Mouse (Mus musculus) midbrain, embryonic 16.5 days (tissue): ENCODE data around the gene Gpr84. TPM values are rescaled to one million over a fixed set of nuclear protein-coding genes. Genes with fewer than 3 reads are reported as not detected.

ENCODE experiments used
- ATAC-seq: fragments of 200-750 bp; cut with Nextera tagmentation; 2 replicates; pipeline ENCODE4 v1.8.0; 2017; ENCODE audit warnings: moderate TSS enrichment
- H3K27ac ChIP-seq: fragments of 300-500 bp; sonication (generic); 2 replicates; pipeline ENCODE4 v1.5.1; 2014; ENCODE audit warnings: mild to moderate bottlenecking, low read length, mixed read lengths
- H3K27me3 ChIP-seq: fragments of 300-500 bp; sonication (generic); 2 replicates; pipeline ENCODE4 v1.6.1; 2014; ENCODE audit warnings: low read depth, low read length, mixed read lengths; ENCODE audit not compliant: control insufficient read depth, insufficient read depth
- H3K36me3 ChIP-seq: fragments of 300-500 bp; sonication (generic); 2 replicates; pipeline ENCODE4 v1.6.1; 2014; ENCODE audit warnings: mild to moderate bottlenecking, low read length, moderate library complexity, mixed read lengths; ENCODE audit not compliant: control insufficient read depth, insufficient read depth
- H3K4me1 ChIP-seq: fragments of 300-500 bp; sonication (generic); 2 replicates; pipeline ENCODE4 v1.6.1; 2014; ENCODE audit warnings: mild to moderate bottlenecking, low read length, mixed read lengths; ENCODE audit not compliant: control insufficient read depth, insufficient read depth
- H3K4me2 ChIP-seq: fragments of 300-500 bp; sonication (generic); 2 replicates; pipeline ENCODE4 v1.6.1; 2014; ENCODE audit warnings: mild to moderate bottlenecking, low read length, mixed read lengths
- H3K4me3 ChIP-seq: fragments of 300-500 bp; sonication (generic); 2 replicates; pipeline ENCODE4 v1.5.1; 2014; ENCODE audit warnings: low read depth, mild to moderate bottlenecking, low read length, moderate library complexity, mixed read lengths
- H3K9ac ChIP-seq: fragments of 300-500 bp; sonication (generic); 2 replicates; pipeline ENCODE4 v1.6.1; 2014; ENCODE audit warnings: low read depth, low read length, mixed read lengths
- H3K9me3 ChIP-seq: fragments of 300-500 bp; sonication (generic); replicated peaks from 2 replicates; pipeline ENCODE4 v1.6.1; 2014; ENCODE audit warnings: mild to moderate bottlenecking, low read length, mixed read lengths; ENCODE audit not compliant: control insufficient read depth, poor library complexity, severe bottlenecking
- WGBS: fragments of 180-500 bp; shearing (Covaris S2); extraction: QIAGEN DNeasy Blood & Tissue Kit; methylation state at CpG from one replicate; pipeline ENCODE4 v1.1.7; 2014; 5-methylcytosine and 5-hydroxymethylcytosine counted together
- polyA plus RNA-seq: library from polyadenylated mRNA; unstranded; fragments of >200 nt; fragmentation: Nextera tagmentation; extraction: Ambion mirVana; gene quantifications from 2 replicates; pipeline ENCODE4 v1.2.1, GENCODE M21; 2015

Gene Gpr84
- polyA plus RNA-seq, 1 experiment from 2014 or later = 0.64 TPM

- Histone ChIP-seq H3K36me3 (no peaks in the 10 kb centered on the region; the same call in 1 of the 2 replicates), H3K4me2 (peak overlapping the region; percentile 57), H3K4me1 (peaks cover 77% of the 10 kb centered on the region), H3K27me3 (no peaks in the 10 kb centered on the region), H3K27ac (peak overlapping the region; percentile 96), H3K4me3 (peak overlapping the region; percentile 26), H3K9ac (peak overlapping the region; percentile 66), H3K9me3 (no peaks in the 10 kb centered on the region)
- 6% methylated on average over 18 of the region's 18 CpGs for whole genome bisulfite sequencing
- ATAC-seq = peak; percentile 60
Observed at GRCm38 (mm10) chr15:103300067-103300471, 10.3 kb downstream of the Gpr84 start.

DNA sequence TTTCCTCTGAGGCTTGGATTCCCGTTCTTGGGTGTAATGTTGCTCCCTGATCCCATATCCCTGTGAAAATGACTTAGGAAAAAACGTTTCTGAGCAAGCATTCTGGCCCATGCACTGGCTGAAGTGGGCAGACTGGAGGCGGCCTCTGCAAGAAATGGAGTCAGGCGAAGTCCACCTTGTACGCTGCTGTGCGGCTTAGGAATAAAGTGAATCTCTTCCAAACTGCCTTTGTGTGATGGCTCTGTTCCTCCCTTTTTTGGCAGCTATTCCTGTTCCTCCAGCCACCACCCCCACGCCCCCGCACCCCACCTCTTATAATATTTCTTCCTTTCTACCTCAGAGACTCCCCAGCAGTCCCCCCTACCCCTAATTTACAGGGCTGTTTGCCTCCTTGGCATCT lies 10.8 kb downstream of the Gpr84 start:
- 9% methylated on average over 8 of the region's 8 CpGs for WGBS
- peak overlapping the region; percentile 66 for H3K9ac ChIP-seq
- H3K36me3 ChIP-seq = no peaks in the 10 kb centered on the region; the same call in 1 of the 2 replicates
- peaks cover 76% of the 10 kb centered on the region for H3K4me1 ChIP-seq
- ATAC-seq = peak; percentile 10
- peak overlapping the region; percentile 57 for H3K4me2 ChIP-seq
- peak overlapping the region; percentile 26 for H3K4me3 ChIP-seq
- no peaks in the 10 kb centered on the region for H3K27me3 ChIP-seq
- peak overlapping the region; percentile 96 for H3K27ac ChIP-seq
- no peaks in the 10 kb centered on the region for H3K9me3 ChIP-seq

- Histone ChIP-seq H3K36me3 (no peaks in the 10 kb centered on the region; the same call in 1 of the 2 replicates), H3K4me3 (no peak overlapping the region), H3K4me2 (no peak overlapping the region; the same call in 1 of the 2 replicates), H3K27ac (peak overlapping the region; percentile 96), H3K4me1 (peaks cover 70% of the 10 kb centered on the region), H3K9me3 (no peaks in the 10 kb centered on the region), H3K27me3 (no peaks in the 10 kb centered on the region), H3K9ac (peak overlapping the region; percentile 66)
- ATAC-seq = no peak
- 67% methylated on average over 5 of the region's 5 CpGs for WGBS
Observed at GRCm38 (mm10) chr15:103298861-103299616, 11.4 kb downstream of the Gpr84 start.

- Histone ChIP-seq H3K4me1 (peaks cover 60% of the 10 kb centered on the region), H3K9ac (no peak overlapping the region; the same call in 1 of the 2 replicates), H3K27me3 (no peaks in the 10 kb centered on the region), H3K9me3 (no peaks in the 10 kb centered on the region), H3K36me3 (no peaks in the 10 kb centered on the region; the same call in 1 of the 2 replicates), H3K4me2 (no peak overlapping the region), H3K27ac (peak overlapping the region; percentile 96), H3K4me3 (no peak overlapping the region)
- no peak for ATAC-seq
- WGBS = 32% methylated on average over 3 of the region's 3 CpGs
Observed at GRCm38 (mm10) chr15:103298026-103298425, 12.4 kb downstream of the Gpr84 start.

DNA sequence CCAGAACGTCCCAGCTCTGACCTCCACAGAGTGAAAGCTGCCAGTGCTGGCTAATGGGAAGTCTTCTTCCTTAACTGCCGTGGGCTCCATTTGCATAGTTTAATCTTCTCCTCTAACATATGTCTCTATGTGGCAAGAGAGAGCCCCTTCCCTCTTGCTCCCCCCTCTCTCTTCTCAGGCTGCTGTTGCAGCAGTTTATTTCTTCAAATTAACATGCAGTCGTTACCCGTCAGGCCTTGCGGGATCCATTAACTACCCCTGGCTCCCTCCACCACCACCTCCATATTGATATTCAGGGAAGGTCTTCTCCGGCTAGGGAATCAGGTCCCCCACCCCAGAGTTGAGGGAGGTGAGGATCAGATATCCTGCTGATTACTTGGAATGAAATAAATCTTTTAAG lies 13.1 kb downstream of the Gpr84 start:
- Histone ChIP-seq H3K4me3 (no peak overlapping the region), H3K9ac (no peak overlapping the region; the same call in 1 of the 2 replicates), H3K27me3 (no peaks in the 10 kb centered on the region), H3K4me1 (peaks cover 53% of the 10 kb centered on the region), H3K27ac (peak overlapping the region; percentile 96), H3K4me2 (no peak overlapping the region), H3K9me3 (no peaks in the 10 kb centered on the region), H3K36me3 (peaks cover 6% of the 10 kb centered on the region)
- no peak for ATAC-seq
- WGBS = 30% methylated on average over 6 of the region's 6 CpGs

GRCm38 (mm10) chr15:103295851-103296250 lies 14.6 kb downstream of the Gpr84 start:
- H3K4me1 ChIP-seq = peaks cover 40% of the 10 kb centered on the region
- ATAC-seq = no peak
- 13% methylated on average over 5 of the region's 5 CpGs for WGBS
- H3K27me3 ChIP-seq = no peaks in the 10 kb centered on the region
- H3K9ac ChIP-seq = no peak overlapping the region
- no peak overlapping the region for H3K4me3 ChIP-seq
- H3K4me2 ChIP-seq = no peak overlapping the region
- H3K36me3 ChIP-seq = peaks cover 12% of the 10 kb centered on the region
- peak overlapping the region; percentile 96; the same call in 1 of the 2 replicates for H3K27ac ChIP-seq
- H3K9me3 ChIP-seq = no peaks in the 10 kb centered on the region

DNA sequence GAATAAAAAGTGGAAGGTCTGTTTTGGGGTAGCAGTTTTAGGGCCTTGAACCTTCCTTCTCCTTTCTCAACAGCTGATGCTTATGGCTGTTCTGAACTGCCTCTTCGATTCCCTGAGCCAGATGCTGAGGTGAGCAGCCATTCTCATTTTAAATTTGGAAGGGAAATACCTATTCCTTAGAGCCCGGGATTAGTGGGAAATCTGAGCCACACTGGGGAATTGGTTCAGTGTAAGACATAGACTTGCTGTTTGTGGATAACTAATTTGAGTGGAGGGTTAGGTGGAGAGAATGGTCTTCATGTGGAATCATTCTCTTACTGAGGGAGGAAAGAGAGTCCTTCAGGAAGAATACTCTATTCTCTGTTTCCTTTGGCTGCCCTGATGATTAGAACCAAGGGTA lies 15.8 kb downstream of the Gpr84 start:
- no peak overlapping the region for H3K4me3 ChIP-seq
- no peaks in the 10 kb centered on the region for H3K27me3 ChIP-seq
- H3K36me3 ChIP-seq = peaks cover 12% of the 10 kb centered on the region
- H3K4me2 ChIP-seq = no peak overlapping the region
- H3K9me3 ChIP-seq = no peaks in the 10 kb centered on the region
- no peak overlapping the region for H3K27ac ChIP-seq
- 81% methylated on average over 2 of the region's 2 CpGs for WGBS
- H3K4me1 ChIP-seq = peaks cover 28% of the 10 kb centered on the region
- no peak for ATAC-seq
- no peak overlapping the region for H3K9ac ChIP-seq

- WGBS = 100% methylated on average over 2 of the region's 2 CpGs
- H3K36me3 ChIP-seq = peaks cover 12% of the 10 kb centered on the region
- ATAC-seq = no peak
- no peaks in the 10 kb centered on the region for H3K9me3 ChIP-seq
- H3K4me2 ChIP-seq = no peak overlapping the region
- no peaks in the 10 kb centered on the region for H3K27me3 ChIP-seq
- H3K27ac ChIP-seq = no peak overlapping the region
- H3K4me1 ChIP-seq = peaks cover 15% of the 10 kb centered on the region
- H3K4me3 ChIP-seq = no peak overlapping the region
- no peak overlapping the region for H3K9ac ChIP-seq
Observed at GRCm38 (mm10) chr15:103293375-103293774, 17.0 kb downstream of the Gpr84 start.

DNA sequence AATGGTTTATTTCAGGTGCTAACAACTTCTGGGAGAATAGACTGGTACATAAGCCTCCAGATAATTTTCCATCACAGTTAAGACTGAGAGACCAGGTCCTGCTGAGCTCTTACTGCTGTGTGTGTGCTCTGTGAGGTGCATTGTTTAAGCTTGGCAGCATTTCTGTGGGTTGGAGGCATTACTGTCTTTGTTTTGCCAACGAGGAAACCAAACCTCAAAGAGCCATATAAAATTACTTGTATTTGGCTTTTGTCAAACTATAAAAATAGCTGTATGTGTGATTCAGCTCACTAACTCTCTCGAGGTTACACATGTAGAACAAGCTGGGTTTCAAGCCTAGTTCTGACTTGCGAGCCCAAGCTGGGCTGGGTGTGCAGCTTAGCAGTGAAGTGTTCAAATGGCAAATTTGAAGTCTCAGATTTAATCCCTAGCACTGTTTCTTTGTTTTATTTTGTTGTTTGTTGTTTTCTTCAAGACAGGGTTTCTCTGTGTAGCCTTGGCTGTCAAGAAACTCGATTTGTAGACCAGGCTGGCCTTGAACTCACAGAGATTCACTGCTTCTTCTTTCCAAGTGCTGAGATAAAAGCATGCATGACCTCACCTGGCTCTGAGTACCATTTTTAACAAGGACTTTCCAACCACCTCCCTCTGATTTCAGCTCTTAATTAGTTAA lies 17.6 kb downstream of the Gpr84 start:
- Histone ChIP-seq H3K4me2 (no peak overlapping the region), H3K27ac (no peak overlapping the region)
- no peak for ATAC-seq

More for the DNA sequence above, 17.6 kb downstream of the Gpr84 start:
- H3K4me3 ChIP-seq = no peak overlapping the region
- H3K27me3 ChIP-seq = no peaks in the 10 kb centered on the region
- peaks cover 12% of the 10 kb centered on the region for H3K36me3 ChIP-seq
- H3K9me3 ChIP-seq = no peaks in the 10 kb centered on the region
- H3K9ac ChIP-seq = no peak overlapping the region
- 86% methylated on average over 4 of the region's 4 CpGs for WGBS
- peaks cover 9% of the 10 kb centered on the region for H3K4me1 ChIP-seq
